Mouse (Mus musculus): ENCODE measurements around the gene Myadml2.
"Not testable (repeated sequence)": the region's sequence is repeated elsewhere in the genome, so short reads cannot be mapped to it uniquely, and the experiment has no call there.

The Myadml2 gene

GRCm38 (mm10) chr11:120648001-120648476 is at the start of gene Myadml2:
TSS of gene Myadml2 (minus strand) at chr11:120648158.
- DNase-seq, result no peak

GRCm38 (mm10) chr11:120697741-120698140 is 49.8 kb upstream of the Myadml2 start:
- DNase-seq, result no peak

GRCm38 (mm10) chr11:120696568-120696967 is 48.6 kb upstream of the Myadml2 start:
- no peak for DNase-seq

GRCm38 (mm10) chr11:120695641-120696040 is 47.7 kb upstream of the Myadml2 start:
- peak; percentile 72 for DNase-seq

- DNase-seq, result no peak
Observed at GRCm38 (mm10) chr11:120695184-120695583, 47.2 kb upstream of the Myadml2 start.

GRCm38 (mm10) chr11:120693461-120693860 is 45.5 kb upstream of the Myadml2 start:
- peak; percentile 44 to 55 for DNase-seq

GRCm38 (mm10) chr11:120692471-120693011 is 44.6 kb upstream of the Myadml2 start:
- peak; percentile 80 to 85 for DNase-seq

- no peak for DNase-seq
Observed at GRCm38 (mm10) chr11:120689365-120689764, 41.4 kb upstream of the Myadml2 start.

GRCm38 (mm10) chr11:120686650-120687272 is 38.8 kb upstream of the Myadml2 start:
- DNase-seq, result no peak

- no peak for DNase-seq
Observed at GRCm38 (mm10) chr11:120684660-120685059, 36.7 kb upstream of the Myadml2 start.

- no peak for DNase-seq
Observed at GRCm38 (mm10) chr11:120684086-120684485, 36.1 kb upstream of the Myadml2 start.

GRCm38 (mm10) chr11:120683536-120683935 is 35.6 kb upstream of the Myadml2 start:
- no peak for DNase-seq

GRCm38 (mm10) chr11:120682683-120683082 is 34.7 kb upstream of the Myadml2 start:
- no peak for DNase-seq

GRCm38 (mm10) chr11:120679909-120680308 is 32.0 kb upstream of the Myadml2 start:
- DNase-seq, result peak; percentile 75 to 86

- no peak for DNase-seq
Observed at GRCm38 (mm10) chr11:120676951-120677350, 29.0 kb upstream of the Myadml2 start.

- not testable (repeated sequence) for DNase-seq
Observed at GRCm38 (mm10) chr11:120675875-120676274, 27.9 kb upstream of the Myadml2 start.

GRCm38 (mm10) chr11:120673594-120674122 is 25.7 kb upstream of the Myadml2 start:
- no peak for DNase-seq

GRCm38 (mm10) chr11:120672687-120673593 is 25.0 kb upstream of the Myadml2 start, which contains the start of gene Aspscr1:
TSS of gene Aspscr1 (plus strand) at chr11:120672973.
- DNase-seq, result peak; percentile 95 to 96

- no peak for DNase-seq
Observed at GRCm38 (mm10) chr11:120666617-120667016, 18.7 kb upstream of the Myadml2 start.

GRCm38 (mm10) chr11:120665406-120665805 is 17.4 kb upstream of the Myadml2 start:
- no peak for DNase-seq

GRCm38 (mm10) chr11:120663714-120664113 is 15.8 kb upstream of the Myadml2 start:
- DNase-seq, result no peak

GRCm38 (mm10) chr11:120662759-120663158 is 14.8 kb upstream of the Myadml2 start:
- DNase-seq, result no peak

- no peak for DNase-seq
Observed at GRCm38 (mm10) chr11:120661076-120661460, 13.1 kb upstream of the Myadml2 start, which contains the start of gene Notum. TSS of gene Notum (minus strand) at chr11:120661175.

Measured in kidney, adult 8-10 months (tissue).